Mouse (Mus musculus): Measurements from ENCODE around the gene Fshb. TPM values are rescaled to one million over a fixed set of nuclear protein-coding genes. Genes with fewer than 3 reads are reported as not detected.

Fshb gene
- polyA plus RNA-seq, 1 experiment: not detected

GRCm38 (mm10) chr2:107024694-107025093 is 34.8 kb downstream of the Fshb start:
- H3K27ac ChIP-seq (ENCODE audit: insufficient read depth, low read depth, low read length): no peak overlapping the region
- WGBS: 78% methylated on average over 4 of the region's 4 CpGs
- no peak for TF ChIP-seq CTCF (IDR thresholded peaks at IDR 0.05; ENCODE audit: extremely low read depth, insufficient read length, insufficient replicate concordance, low read depth, low read length)
- TF ChIP-seq POLR2A (IDR thresholded peaks at IDR 0.05; ENCODE audit: low read depth, low read length): no peak
- H3K4me3 ChIP-seq (ENCODE audit: low read depth, low read length): no peak overlapping the region
- H3K4me1 ChIP-seq (ENCODE audit: control insufficient read depth, insufficient read depth, insufficient read length, low read length): no peaks in the 10 kb centered on the region
- no peaks in the 10 kb centered on the region for H3K27me3 ChIP-seq (ENCODE audit: control insufficient read depth, insufficient read depth, low read length)
- H3K36me3 ChIP-seq (ENCODE audit: control insufficient read depth, insufficient read depth, low read length): no peaks in the 10 kb centered on the region

- H3K36me3 ChIP-seq (ENCODE audit: control insufficient read depth, insufficient read depth, low read length): no peaks in the 10 kb centered on the region
- no peak for TF ChIP-seq POLR2A (IDR thresholded peaks at IDR 0.05; ENCODE audit: low read depth, low read length)
- TF ChIP-seq CTCF (IDR thresholded peaks at IDR 0.05; ENCODE audit: extremely low read depth, insufficient read length, insufficient replicate concordance, low read depth, low read length): no peak
- H3K4me1 ChIP-seq (ENCODE audit: control insufficient read depth, insufficient read depth, insufficient read length, low read length): no peaks in the 10 kb centered on the region
- no peak overlapping the region for H3K4me3 ChIP-seq (ENCODE audit: low read depth, low read length)
- 89% methylated on average over 5 of the region's 5 CpGs for WGBS
- H3K27ac ChIP-seq (ENCODE audit: insufficient read depth, low read depth, low read length): no peak overlapping the region
- H3K27me3 ChIP-seq (ENCODE audit: control insufficient read depth, insufficient read depth, low read length): no peaks in the 10 kb centered on the region
These were observed 36.7 kb downstream of the Fshb start for GRCm38 (mm10) chr2:107022713-107023112.

- H3K27me3 ChIP-seq (ENCODE audit: control insufficient read depth, insufficient read depth, low read length): no peaks in the 10 kb centered on the region
- WGBS: 62% methylated on average over 2 of the region's 2 CpGs
- H3K27ac ChIP-seq (ENCODE audit: insufficient read depth, low read depth, low read length): no peak overlapping the region
- no peaks in the 10 kb centered on the region for H3K36me3 ChIP-seq (ENCODE audit: control insufficient read depth, insufficient read depth, low read length)
- no peak for TF ChIP-seq POLR2A (IDR thresholded peaks at IDR 0.05; ENCODE audit: low read depth, low read length)
- TF ChIP-seq CTCF (IDR thresholded peaks at IDR 0.05; ENCODE audit: extremely low read depth, insufficient read length, insufficient replicate concordance, low read depth, low read length): no peak
- no peaks in the 10 kb centered on the region for H3K4me1 ChIP-seq (ENCODE audit: control insufficient read depth, insufficient read depth, insufficient read length, low read length)
- H3K4me3 ChIP-seq (ENCODE audit: low read depth, low read length): no peak overlapping the region
These were observed 40.1 kb downstream of the Fshb start for GRCm38 (mm10) chr2:107019331-107019730.

DNA sequence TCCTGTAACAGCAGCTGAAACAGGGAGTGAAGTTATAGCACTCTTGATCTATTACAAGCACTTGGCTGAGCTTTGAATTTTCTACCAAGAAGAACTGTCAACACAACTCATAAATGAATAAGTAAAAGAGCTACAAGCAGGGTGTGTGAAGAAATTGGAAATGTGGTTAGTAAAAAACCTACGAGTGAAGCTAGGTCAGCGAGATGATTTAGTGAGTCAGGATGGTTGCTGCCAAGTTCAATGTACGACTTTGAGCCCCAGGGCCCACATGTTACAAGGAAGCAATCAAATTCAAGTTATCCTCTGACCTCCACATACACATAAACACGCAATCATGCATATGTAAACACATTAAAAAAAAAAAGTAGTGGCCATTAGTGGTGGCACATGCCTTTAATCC is 46.3 kb downstream of the Fshb start:
- Histone ChIP-seq H3K36me3 (ENCODE audit: control insufficient read depth, insufficient read depth, low read length) (no peaks in the 10 kb centered on the region), H3K4me3 (ENCODE audit: low read depth, low read length) (no peak overlapping the region), H3K4me1 (ENCODE audit: control insufficient read depth, insufficient read depth, insufficient read length, low read length) (no peaks in the 10 kb centered on the region), H3K27ac (ENCODE audit: insufficient read depth, low read depth, low read length) (no peak overlapping the region), H3K27me3 (ENCODE audit: control insufficient read depth, insufficient read depth, low read length) (no peaks in the 10 kb centered on the region)
- TF ChIP-seq POLR2A (IDR thresholded peaks at IDR 0.05; ENCODE audit: low read depth, low read length) (no peak), CTCF (IDR thresholded peaks at IDR 0.05; ENCODE audit: extremely low read depth, insufficient read length, insufficient replicate concordance, low read depth, low read length) (no peak)
- 70% methylated on average over 4 of the region's 4 CpGs for WGBS

- TF ChIP-seq CTCF (IDR thresholded peaks at IDR 0.05; ENCODE audit: extremely low read depth, insufficient read length, insufficient replicate concordance, low read depth, low read length) (no peak), POLR2A (IDR thresholded peaks at IDR 0.05; ENCODE audit: low read depth, low read length) (no peak)
- no peak overlapping the region for H3K4me3 ChIP-seq (ENCODE audit: low read depth, low read length)
- no peaks in the 10 kb centered on the region for H3K27me3 ChIP-seq (ENCODE audit: control insufficient read depth, insufficient read depth, low read length)
- no peak overlapping the region for H3K27ac ChIP-seq (ENCODE audit: insufficient read depth, low read depth, low read length)
- no peaks in the 10 kb centered on the region for H3K36me3 ChIP-seq (ENCODE audit: control insufficient read depth, insufficient read depth, low read length)
- 78% methylated on average over 4 of the region's 4 CpGs for WGBS
- H3K4me1 ChIP-seq (ENCODE audit: control insufficient read depth, insufficient read depth, insufficient read length, low read length): no peaks in the 10 kb centered on the region
These were observed 47.1 kb downstream of the Fshb start for GRCm38 (mm10) chr2:107012318-107012717.

- TF ChIP-seq POLR2A (IDR thresholded peaks at IDR 0.05; ENCODE audit: low read depth, low read length) (no peak), CTCF (IDR thresholded peaks at IDR 0.05; ENCODE audit: extremely low read depth, insufficient read length, insufficient replicate concordance, low read depth, low read length) (no peak)
- Histone ChIP-seq H3K4me3 (ENCODE audit: low read depth, low read length) (no peak overlapping the region), H3K27ac (ENCODE audit: insufficient read depth, low read depth, low read length) (no peak overlapping the region), H3K27me3 (ENCODE audit: control insufficient read depth, insufficient read depth, low read length) (no peaks in the 10 kb centered on the region), H3K4me1 (ENCODE audit: control insufficient read depth, insufficient read depth, insufficient read length, low read length) (no peaks in the 10 kb centered on the region), H3K36me3 (ENCODE audit: control insufficient read depth, insufficient read depth, low read length) (no peaks in the 10 kb centered on the region)
- 76% methylated on average over 6 of the region's 6 CpGs for WGBS
These were observed 49.3 kb downstream of the Fshb start for GRCm38 (mm10) chr2:107010160-107010559.

- no peaks in the 10 kb centered on the region for H3K4me1 ChIP-seq (ENCODE audit: control insufficient read depth, insufficient read depth, insufficient read length, low read length)
- H3K36me3 ChIP-seq (ENCODE audit: control insufficient read depth, insufficient read depth, low read length): no peaks in the 10 kb centered on the region
- H3K27ac ChIP-seq (ENCODE audit: insufficient read depth, low read depth, low read length): no peak overlapping the region
- 69% methylated on average over 3 of the region's 3 CpGs for WGBS
- no peaks in the 10 kb centered on the region for H3K27me3 ChIP-seq (ENCODE audit: control insufficient read depth, insufficient read depth, low read length)
- no peak for TF ChIP-seq CTCF (IDR thresholded peaks at IDR 0.05; ENCODE audit: extremely low read depth, insufficient read length, insufficient replicate concordance, low read depth, low read length)
- H3K4me3 ChIP-seq (ENCODE audit: low read depth, low read length): no peak overlapping the region
These were observed 53.1 kb downstream of the Fshb start for GRCm38 (mm10) chr2:107006378-107006777.

Other genes starting within 250 kb of the Fshb start
- 0.56 and 0.57 TPM in 2 replicates for gene Arl14ep, start 85.2 kb downstream of the Fshb start, polyA plus RNA-seq (2012; rRNA removed)
- not detected in 2 replicates for gene Kcna4, start 231.0 kb upstream of the Fshb start, polyA plus RNA-seq (2012; rRNA removed)